Mouse (Mus musculus): ENCODE results near the gene Smarcd1. TPM values are rescaled to one million over a fixed set of nuclear protein-coding genes. Genes with fewer than 3 reads are reported as not detected.

The Smarcd1 gene
- total and polyA plus RNA-seq, 3 experiments: 20.1 to 39.0 (median 20.6) TPM

GRCm38 (mm10) chr15:99727525-99727924, 25.6 kb downstream of the Smarcd1 start:
- H3K27ac ChIP-seq: no peak overlapping the region
- H3K27me3 ChIP-seq (ENCODE audit: control insufficient read depth, insufficient read depth, low read length): no peaks in the 10 kb centered on the region
- TF ChIP-seq POLR2A (IDR thresholded peaks at IDR 0.05; ENCODE audit: insufficient read depth, low read depth, low read length) (no peak), EP300 (IDR thresholded peaks at IDR 0.05; ENCODE audit: insufficient read depth, low read depth, low read length) (no peak), CTCF (IDR thresholded peaks at IDR 0.05) (no peak)
- WGBS: 94% methylated on average over 12 of the region's 12 CpGs
- peaks cover 14% of the 10 kb centered on the region for H3K4me1 ChIP-seq (ENCODE audit: control insufficient read depth, insufficient read depth, low read length)
- intact Hi-C loops (cut with DNase I): loop anchor here (5.0 kb wide), 1 partner anchor 180 kb away; no protein-coding TSS in a partner anchor
- DNase-seq: no peak
- H3K9ac ChIP-seq (ENCODE audit: low read depth, low read length): no peak overlapping the region
- H3K79me2 ChIP-seq (replicated peaks; ENCODE audit: control insufficient read depth, insufficient read depth, low read length): no peaks in the 10 kb centered on the region; the same call in 1 of the 2 replicates
- peaks cover 3% of the 10 kb centered on the region; the same call in 1 of the 2 replicates for H3K36me3 ChIP-seq (ENCODE audit: control insufficient read depth, insufficient read depth, low read length)
- H3K4me3 ChIP-seq: no peak overlapping the region

GRCm38 (mm10) chr15:99728211-99728610, 26.3 kb downstream of the Smarcd1 start:
- Histone ChIP-seq H3K4me1 (ENCODE audit: control insufficient read depth, insufficient read depth, low read length) (peaks cover 11% of the 10 kb centered on the region), H3K79me2 (replicated peaks; ENCODE audit: control insufficient read depth, insufficient read depth, low read length) (no peaks in the 10 kb centered on the region; the same call in 1 of the 2 replicates), H3K27ac (no peak overlapping the region), H3K36me3 (ENCODE audit: control insufficient read depth, insufficient read depth, low read length) (peaks cover 3% of the 10 kb centered on the region; the same call in 1 of the 2 replicates), H3K27me3 (ENCODE audit: control insufficient read depth, insufficient read depth, low read length) (no peaks in the 10 kb centered on the region), H3K4me3 (no peak overlapping the region), H3K9ac (ENCODE audit: low read depth, low read length) (no peak overlapping the region)
- no peak for TF ChIP-seq EP300 (IDR thresholded peaks at IDR 0.05; ENCODE audit: insufficient read depth, low read depth, low read length)
- no peak for DNase-seq
- WGBS: 96% methylated on average over 5 of the region's 5 CpGs
- intact Hi-C loops (cut with DNase I): loop anchor here (5.0 kb wide), 1 partner anchor 179 kb away; no protein-coding TSS in a partner anchor

- no peak overlapping the region for H3K27ac ChIP-seq
- no peaks in the 10 kb centered on the region; the same call in 1 of the 2 replicates for H3K79me2 ChIP-seq (replicated peaks; ENCODE audit: control insufficient read depth, insufficient read depth, low read length)
- H3K27me3 ChIP-seq (ENCODE audit: control insufficient read depth, insufficient read depth, low read length): no peaks in the 10 kb centered on the region
- H3K4me3 ChIP-seq: no peak overlapping the region
- TF ChIP-seq EP300 (IDR thresholded peaks at IDR 0.05; ENCODE audit: insufficient read depth, low read depth, low read length) (no peak), CTCF (IDR thresholded peaks at IDR 0.05) (no peak), POLR2A (IDR thresholded peaks at IDR 0.05; ENCODE audit: insufficient read depth, low read depth, low read length) (no peak)
- no peak overlapping the region for H3K9ac ChIP-seq (ENCODE audit: low read depth, low read length)
- whole genome bisulfite sequencing: 96% methylated on average over 3 of the region's 4 CpGs
- intact Hi-C loops (cut with DNase I): loop anchor here (5.0 kb wide), 1 partner anchor 178 kb away; no protein-coding TSS in a partner anchor
- H3K36me3 ChIP-seq (ENCODE audit: control insufficient read depth, insufficient read depth, low read length): peaks cover 3% of the 10 kb centered on the region; the same call in 1 of the 2 replicates
- peaks cover 4% of the 10 kb centered on the region for H3K4me1 ChIP-seq (ENCODE audit: control insufficient read depth, insufficient read depth, low read length)
- DNase-seq: no peak
Observed at GRCm38 (mm10) chr15:99729056-99729783, 27.3 kb downstream of the Smarcd1 start.

GRCm38 (mm10) chr15:99731167-99731566, 29.2 kb downstream of the Smarcd1 start:
- intact Hi-C loops (cut with DNase I): no loop called here
- Histone ChIP-seq H3K9ac (ENCODE audit: low read depth, low read length) (no peak overlapping the region), H3K27me3 (ENCODE audit: control insufficient read depth, insufficient read depth, low read length) (no peaks in the 10 kb centered on the region), H3K27ac (no peak overlapping the region), H3K4me1 (ENCODE audit: control insufficient read depth, insufficient read depth, low read length) (no peaks in the 10 kb centered on the region), H3K79me2 (replicated peaks; ENCODE audit: control insufficient read depth, insufficient read depth, low read length) (no peaks in the 10 kb centered on the region; the same call in 1 of the 2 replicates), H3K36me3 (ENCODE audit: control insufficient read depth, insufficient read depth, low read length) (peaks cover 3% of the 10 kb centered on the region; the same call in 1 of the 2 replicates), H3K4me3 (no peak overlapping the region)
- WGBS: 97% methylated on average over 2 of the region's 2 CpGs
- DNase-seq: no peak
- TF ChIP-seq EP300 (IDR thresholded peaks at IDR 0.05; ENCODE audit: insufficient read depth, low read depth, low read length) (no peak), CTCF (IDR thresholded peaks at IDR 0.05) (no peak), POLR2A (IDR thresholded peaks at IDR 0.05; ENCODE audit: insufficient read depth, low read depth, low read length) (no peak)

GRCm38 (mm10) chr15:99731678-99732077, 29.7 kb downstream of the Smarcd1 start:
- no peaks in the 10 kb centered on the region; the same call in 1 of the 2 replicates for H3K79me2 ChIP-seq (replicated peaks; ENCODE audit: control insufficient read depth, insufficient read depth, low read length)
- DNase-seq: no peak
- H3K27ac ChIP-seq: no peak overlapping the region
- TF ChIP-seq POLR2A (IDR thresholded peaks at IDR 0.05; ENCODE audit: insufficient read depth, low read depth, low read length) (no peak), CTCF (IDR thresholded peaks at IDR 0.05) (no peak), EP300 (IDR thresholded peaks at IDR 0.05; ENCODE audit: insufficient read depth, low read depth, low read length) (no peak)
- H3K27me3 ChIP-seq (ENCODE audit: control insufficient read depth, insufficient read depth, low read length): no peaks in the 10 kb centered on the region
- H3K9ac ChIP-seq (ENCODE audit: low read depth, low read length): no peak overlapping the region
- intact Hi-C loops (cut with DNase I): no loop called here
- H3K4me1 ChIP-seq (ENCODE audit: control insufficient read depth, insufficient read depth, low read length): no peaks in the 10 kb centered on the region
- H3K36me3 ChIP-seq (ENCODE audit: control insufficient read depth, insufficient read depth, low read length): peaks cover under 1% of the 10 kb centered on the region; the same call in 1 of the 2 replicates
- no peak overlapping the region for H3K4me3 ChIP-seq
- WGBS: 93% methylated on average over 3 of the region's 3 CpGs

GRCm38 (mm10) chr15:99733186-99733585, 31.3 kb downstream of the Smarcd1 start:
- H3K4me3 ChIP-seq: no peak overlapping the region
- intact Hi-C loops (cut with DNase I): no loop called here
- no peaks in the 10 kb centered on the region for H3K27me3 ChIP-seq (ENCODE audit: control insufficient read depth, insufficient read depth, low read length)
- H3K36me3 ChIP-seq (ENCODE audit: control insufficient read depth, insufficient read depth, low read length): no peaks in the 10 kb centered on the region
- 99% methylated on average over 5 of the region's 5 CpGs for WGBS
- no peak for TF ChIP-seq POLR2A (IDR thresholded peaks at IDR 0.05; ENCODE audit: insufficient read depth, low read depth, low read length)
- TF ChIP-seq CTCF (IDR thresholded peaks at IDR 0.05): no peak
- no peak for TF ChIP-seq EP300 (IDR thresholded peaks at IDR 0.05; ENCODE audit: insufficient read depth, low read depth, low read length)
- H3K9ac ChIP-seq (ENCODE audit: low read depth, low read length): no peak overlapping the region
- no peaks in the 10 kb centered on the region for H3K4me1 ChIP-seq (ENCODE audit: control insufficient read depth, insufficient read depth, low read length)
- DNase-seq: no peak
- no peaks in the 10 kb centered on the region for H3K79me2 ChIP-seq (replicated peaks; ENCODE audit: control insufficient read depth, insufficient read depth, low read length)
- H3K27ac ChIP-seq: no peak overlapping the region
